Mouse (Mus musculus) right cerebral cortex, postnatal 14 days (tissue): Measurements from ENCODE around the gene Bag5.
"Not testable (repeated sequence)": the region's sequence is repeated elsewhere in the genome, so short reads cannot be mapped to it uniquely, and the experiment has no call there.

Source experiments
- DNase-seq: peaks from one replicate; pipeline ENCODE4 v3.0.0; 2022

Gene Bag5

DNA sequence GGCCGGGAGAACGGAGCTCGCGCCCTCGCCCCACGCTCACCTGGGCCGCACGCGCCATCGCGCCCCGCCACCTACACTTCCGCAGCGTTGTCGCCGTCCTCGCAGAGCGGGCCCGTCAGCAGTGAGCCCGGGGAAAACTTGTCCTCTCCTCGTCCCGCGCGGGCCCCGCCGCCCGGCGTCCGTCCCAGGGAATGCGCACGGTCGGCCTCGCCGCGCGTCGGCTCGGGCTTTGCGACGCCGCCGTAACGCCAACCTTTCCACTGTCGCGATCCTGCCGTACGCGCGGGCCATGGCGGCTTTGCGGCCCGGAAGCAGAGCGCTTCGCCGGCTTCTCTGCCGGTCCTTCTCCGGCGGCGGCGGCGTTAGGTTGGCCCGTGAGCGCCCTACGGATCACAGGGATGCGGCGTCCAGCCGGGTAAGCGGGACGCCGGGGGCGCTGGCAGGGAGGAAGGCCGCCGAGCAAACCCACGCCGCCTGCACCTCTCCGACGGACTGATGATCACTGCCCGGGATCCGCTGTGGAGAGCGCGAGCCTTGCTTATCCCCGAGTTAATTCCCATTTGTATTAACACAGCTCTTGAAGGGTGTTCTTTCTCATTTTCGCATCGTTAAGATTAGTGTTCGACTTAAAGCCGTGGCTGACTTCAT lies at the start of gene Bag5, which contains the start of gene Apopt1:
Gene Bag5 (minus strand): TSS at position 254 of the 648 bp plus-strand sequence.
Gene Apopt1 (plus strand): TSS at position 258 of the 648 bp plus-strand sequence.
- DNase-seq, result peak; percentile 89

DNA sequence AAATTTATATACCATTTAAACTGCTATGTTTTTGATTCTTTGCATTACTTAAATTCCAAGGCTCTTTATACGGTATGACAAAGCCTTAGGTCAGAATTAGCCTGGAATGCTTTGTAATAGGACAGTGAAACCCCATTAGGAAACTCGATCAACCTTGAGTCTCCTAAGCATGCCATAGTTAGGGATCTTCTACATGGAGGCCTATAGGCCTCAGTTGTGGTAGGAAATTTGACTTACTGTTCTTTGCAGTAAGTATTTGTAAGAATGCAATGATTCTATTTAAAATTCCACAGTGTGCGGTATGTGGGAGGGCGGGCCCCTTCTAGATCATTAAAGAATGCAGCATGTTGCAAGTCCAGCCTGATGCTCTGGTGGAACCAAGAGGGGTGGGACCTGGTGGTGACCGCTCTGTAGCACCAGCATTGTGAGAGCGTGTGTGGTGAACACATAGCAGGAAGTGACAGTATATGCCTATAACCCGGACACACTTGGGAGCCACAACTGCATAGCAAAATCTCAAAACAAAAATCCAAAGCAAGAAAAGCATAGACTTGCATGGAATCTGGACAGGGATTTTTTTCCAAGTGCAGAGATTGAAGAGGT lies 47.4 kb upstream of the Bag5 start:
- DNase-seq, result no peak

DNA sequence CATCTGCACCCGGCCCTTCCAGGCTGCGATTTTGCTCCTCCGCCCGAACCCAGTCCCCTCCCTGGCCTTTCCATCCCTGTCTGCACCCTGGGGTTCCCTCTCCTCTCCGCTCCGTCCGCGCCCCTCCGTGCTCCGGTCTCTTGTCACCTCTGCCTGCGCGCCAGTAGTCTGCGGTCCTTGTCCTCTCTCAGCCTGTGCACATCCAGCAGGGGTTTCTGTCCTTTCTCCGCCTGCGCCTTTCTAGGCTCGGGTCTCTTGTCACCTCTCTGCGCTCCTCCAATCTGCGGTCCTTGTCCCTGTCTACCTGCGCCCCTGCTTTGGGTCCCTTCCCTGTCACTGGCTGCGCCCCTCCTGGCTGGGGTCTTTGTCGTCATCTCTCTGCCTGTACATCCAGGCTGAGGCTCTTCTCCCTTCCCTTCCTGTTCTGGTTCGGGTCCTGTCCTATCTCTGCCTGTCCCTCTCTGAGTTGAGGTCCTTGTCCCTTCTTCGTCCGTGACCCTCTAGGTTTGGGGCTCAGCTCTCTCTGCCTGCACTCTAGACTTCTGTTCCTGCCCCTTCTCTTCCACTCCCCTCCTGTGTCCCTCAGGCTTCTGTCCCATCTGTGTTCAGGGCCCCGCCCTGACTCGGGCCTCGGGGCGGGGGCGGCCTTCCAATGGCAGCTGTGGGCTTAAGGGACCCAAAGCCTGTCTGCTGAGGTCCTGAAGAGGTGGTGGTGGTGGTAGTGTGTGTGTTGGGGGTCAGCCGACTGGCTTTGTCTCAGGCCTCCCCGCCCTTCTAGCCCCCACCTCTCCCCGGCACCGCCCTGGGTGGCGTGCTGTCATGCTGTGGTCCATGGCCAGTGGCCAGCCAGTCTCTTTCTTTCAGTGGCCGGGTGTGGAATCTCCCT lies 46.4 kb upstream of the Bag5 start:
- peak; percentile 38 for DNase-seq

DNA sequence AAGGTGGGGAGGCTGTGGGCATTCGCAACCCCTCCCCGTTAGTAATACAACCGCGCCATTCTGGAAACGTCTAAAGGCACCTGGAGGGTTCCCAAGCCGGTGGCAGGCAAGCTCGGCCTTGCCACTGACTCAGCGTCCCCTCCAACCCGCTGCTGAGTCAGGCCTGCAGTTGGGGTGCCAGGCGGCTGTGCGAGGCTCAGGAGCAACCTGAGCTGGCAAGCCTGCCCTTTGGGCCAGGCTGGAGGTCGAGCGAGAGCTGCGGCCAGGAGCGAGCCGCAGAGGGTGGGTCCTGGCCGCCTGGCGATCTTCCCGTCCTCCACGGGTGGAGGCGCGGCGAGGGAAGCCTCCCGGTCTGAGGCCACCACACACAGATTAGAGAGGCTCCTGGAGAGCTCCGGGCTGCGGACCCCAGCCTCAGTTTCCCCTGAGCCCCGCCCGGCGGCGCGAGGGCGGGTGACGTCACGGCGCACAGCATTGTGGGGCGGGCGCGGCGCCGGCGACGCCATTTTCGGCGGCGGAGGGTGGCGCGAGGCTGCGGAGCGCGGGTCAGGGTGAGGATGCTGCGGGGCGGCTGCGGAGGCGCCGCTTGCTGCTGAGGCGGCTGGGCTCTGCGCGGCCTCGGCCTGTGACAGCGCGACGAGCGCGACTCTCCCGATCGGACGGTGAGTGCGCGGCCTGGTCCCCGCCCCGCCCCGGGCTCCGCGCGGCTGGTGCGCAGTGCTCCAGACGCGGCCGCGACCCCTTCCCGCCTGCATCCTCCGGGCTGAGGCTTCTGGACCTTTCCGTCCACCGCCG lies 45.5 kb upstream of the Bag5 start, which contains the start of gene Klc1:
Gene Klc1 (plus strand): TSS at position 469 of the 795 bp plus-strand sequence.
- peak; percentile 84 for DNase-seq

DNA sequence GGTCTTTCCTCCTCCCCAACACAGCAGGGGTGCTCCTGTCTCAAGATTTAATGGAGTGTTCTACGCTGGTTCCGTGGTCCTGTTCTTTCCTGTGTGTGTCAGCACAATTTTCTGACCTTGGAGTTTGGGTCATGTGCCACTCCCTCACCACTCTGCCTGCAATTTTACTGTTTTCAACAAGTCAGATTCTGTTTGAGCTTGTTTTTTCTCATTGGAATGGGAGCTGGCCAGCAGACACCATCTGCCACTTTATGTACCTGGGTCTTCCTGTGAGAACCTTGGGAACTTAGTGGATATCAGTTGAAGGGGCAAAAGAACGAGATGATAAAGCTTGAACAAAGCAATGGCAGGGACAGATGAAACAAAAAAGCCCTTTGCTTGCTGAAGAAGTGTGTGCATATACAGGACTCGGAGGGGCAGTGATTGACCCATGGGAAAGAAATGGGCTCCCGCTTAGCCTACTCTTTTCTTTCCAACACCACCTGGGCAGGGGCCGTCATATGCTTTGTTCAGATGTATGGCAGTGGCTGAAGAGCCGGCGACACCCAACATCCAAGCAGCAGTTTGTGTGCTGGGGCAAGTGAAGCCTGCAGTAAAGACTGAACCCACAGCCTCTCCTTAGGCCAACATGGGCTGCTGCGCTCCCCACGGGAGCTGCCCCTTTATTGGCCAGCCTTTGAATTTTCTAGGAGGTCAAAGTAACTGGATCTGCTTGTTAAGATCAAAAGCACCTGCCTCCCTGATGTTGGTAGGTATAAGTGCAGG lies 44.7 kb upstream of the Bag5 start:
- no peak for DNase-seq

DNA sequence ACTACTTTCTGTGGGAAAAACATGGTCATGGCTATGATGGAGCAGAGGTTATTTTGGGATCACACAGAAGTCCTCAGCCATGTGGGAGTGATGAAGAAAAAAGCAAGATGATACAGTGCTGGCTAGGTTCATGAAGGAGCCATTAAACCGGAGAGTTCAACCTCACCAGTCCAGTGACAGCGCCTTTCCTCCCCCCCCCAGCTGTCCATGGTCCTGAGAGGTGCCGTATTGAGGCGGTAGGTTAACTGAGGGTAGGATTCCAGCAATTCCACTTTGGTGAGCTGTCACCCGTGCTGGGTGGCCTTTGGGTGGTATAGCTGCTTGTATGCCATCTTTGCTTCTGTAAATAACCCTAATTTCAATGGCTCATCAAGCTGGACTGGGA lies 43.6 kb upstream of the Bag5 start:
- DNase-seq, result no peak

DNA sequence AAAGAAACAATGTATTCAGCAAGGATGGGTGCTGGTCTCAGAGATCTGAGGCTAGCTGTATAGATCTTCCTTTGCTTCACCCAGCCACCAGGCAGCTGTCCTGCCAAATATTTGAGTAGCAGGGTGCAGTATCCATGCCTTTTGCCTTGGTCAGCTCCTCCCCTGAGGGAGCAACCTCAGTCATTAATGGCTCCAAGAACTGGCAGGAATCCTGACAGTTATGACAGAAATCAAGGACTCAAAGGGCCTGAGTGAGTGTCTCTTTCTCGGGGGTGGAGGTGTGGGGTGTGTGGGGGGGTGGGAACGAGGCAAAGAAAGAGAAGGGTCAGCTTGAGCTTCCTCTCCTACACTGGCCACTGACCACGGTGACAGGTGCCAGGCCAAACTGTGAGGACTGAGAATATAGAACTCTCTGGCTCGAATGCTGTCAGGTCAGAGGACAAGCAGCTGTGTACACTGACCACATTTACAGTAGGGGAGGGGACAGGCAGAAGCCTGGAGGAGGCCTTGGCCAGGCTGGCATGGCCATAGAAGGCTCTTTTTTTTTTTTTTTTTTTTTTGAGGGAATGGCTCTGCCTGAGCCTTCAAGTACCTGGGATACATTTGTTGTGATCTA lies 43.1 kb upstream of the Bag5 start:
- DNase-seq, result no peak

DNA sequence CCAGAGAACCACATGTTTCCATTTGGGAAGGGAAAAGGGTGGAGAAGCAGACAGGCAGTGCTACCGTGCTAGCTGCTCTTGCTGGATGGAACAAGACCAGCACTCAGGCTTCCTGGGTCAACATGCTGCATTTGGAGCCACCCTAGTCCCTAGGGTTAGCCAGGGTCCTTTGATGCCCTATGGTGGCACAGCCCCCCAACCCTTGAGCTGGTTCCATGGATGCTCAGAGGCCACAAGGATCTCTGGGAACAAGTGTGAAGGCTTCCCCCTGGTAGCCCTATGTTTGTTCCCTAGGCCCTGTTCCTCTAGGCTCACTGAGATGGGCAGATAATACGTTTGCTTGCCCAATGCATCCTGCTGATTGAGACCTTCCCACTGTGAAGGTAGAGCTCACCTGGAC lies 42.2 kb upstream of the Bag5 start:
- no peak for DNase-seq

DNA sequence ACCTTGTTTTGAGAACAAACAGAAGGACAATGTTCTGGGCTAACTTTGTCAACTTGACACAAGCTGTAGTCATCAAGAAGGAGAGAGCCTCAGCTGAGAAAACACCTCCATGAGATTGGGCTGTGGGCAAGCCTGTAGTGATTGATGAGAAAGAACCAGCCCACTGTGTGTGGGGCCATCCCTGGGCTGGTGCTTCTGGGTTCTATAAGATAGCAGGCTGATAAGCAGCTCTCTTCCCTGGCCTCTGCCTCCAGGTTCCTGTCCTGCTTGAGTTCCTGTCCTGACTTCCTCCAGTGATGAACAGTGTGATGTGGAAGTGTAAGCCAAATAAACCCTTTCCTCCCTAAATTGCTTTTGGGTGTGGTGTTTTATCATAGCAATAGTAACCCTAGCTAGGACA lies 41.7 kb upstream of the Bag5 start:
- no peak for DNase-seq

DNA sequence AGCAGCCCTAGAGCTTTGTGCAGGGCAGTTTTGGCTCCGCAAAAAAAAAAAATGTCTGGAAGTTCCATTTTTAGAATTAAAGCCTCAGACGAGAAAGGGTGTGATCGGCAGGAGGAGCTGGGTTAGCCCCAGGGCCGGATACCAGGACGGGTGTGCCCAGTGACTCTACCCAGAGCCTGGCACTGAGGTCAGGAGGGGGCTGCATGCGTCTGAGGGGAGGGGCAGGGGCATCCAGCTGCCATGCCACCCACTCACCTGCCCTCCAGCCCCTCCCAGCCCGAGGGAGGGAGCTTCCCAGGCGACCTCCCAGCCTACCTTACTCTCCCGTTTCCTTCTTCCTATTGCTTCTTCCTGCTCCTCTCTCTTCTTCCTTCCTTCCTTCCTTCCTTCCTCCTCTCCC lies 40.3 kb upstream of the Bag5 start:
- no peak for DNase-seq

DNA sequence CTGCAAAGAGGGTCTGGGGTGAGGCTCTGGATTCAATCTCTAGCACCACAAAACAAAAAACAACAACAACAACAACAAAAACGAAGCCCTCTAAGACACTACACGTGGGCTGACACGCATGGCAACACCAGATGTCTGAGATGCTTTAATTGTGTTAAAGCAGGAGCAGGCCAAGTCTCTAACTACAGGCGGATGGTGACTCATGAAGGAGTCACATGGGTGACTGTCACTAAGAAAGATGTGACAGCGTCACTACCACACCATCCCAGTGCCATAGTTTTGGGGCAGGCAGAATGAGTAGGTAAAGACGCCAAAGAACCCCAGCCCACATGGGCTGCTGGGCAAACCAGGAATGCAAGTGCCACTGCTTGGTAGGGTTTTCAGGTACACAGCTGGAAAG lies 39.4 kb upstream of the Bag5 start:
- DNase-seq, result no peak

DNA sequence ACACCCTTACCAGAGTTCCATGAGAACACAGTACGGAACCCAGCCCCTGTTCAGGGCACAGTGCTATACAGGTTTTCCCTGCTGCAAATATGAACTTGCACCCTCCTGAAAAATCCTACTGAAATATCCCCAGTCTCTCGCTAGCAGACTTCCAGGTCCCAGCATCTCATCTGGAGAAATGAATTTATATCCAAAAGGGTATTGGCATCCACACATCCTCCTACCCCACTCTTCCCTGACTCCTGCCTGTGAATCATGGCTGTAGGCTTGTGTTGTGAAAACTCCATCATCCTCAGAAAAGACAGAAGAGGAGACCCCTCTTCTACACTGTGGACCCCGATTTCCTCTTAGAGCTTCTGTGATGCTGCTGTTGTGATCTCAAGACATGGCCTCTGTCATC lies 37.7 kb upstream of the Bag5 start:
- DNase-seq, result no peak

DNA sequence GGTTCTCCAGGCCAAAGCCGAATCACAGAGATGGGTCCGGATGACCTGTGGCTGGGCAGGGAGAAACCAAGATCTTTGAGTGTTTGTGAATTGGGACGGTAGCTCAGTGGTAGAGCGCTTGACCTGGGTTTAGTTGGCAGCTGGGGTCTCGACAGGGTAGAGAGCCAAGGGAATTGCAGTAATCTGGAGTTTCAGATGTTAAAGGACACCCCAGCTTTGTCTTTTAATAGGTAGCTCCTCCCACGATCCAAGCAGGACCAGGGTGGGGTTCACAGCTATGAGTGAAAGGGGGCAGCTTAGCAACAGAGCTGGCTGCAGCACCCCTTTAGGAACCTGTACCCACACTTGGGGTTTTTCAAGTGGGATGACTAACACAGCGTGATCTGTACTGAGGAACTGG lies 34.4 kb upstream of the Bag5 start:
- DNase-seq, result no peak

DNA sequence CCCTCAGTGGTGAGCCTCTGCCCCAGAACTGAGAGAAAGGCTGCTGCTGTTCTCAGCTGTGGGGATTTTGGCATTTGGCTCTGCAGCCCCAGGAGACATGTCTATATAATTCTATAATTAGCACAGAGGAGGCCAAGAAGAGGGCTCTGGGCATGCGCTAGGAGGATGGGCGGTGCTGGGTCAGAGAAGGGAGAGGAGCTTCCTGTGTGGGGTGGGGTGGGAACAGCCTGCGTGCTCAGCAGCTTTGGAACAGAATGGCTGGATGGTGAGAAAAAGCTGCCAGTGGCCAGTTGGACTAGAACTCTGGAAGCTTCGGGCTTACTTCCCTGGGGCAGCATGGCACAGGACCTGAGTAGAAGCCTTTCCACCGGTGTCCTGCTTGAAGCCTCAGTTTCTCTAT lies 33.0 kb upstream of the Bag5 start:
- no peak for DNase-seq

DNA sequence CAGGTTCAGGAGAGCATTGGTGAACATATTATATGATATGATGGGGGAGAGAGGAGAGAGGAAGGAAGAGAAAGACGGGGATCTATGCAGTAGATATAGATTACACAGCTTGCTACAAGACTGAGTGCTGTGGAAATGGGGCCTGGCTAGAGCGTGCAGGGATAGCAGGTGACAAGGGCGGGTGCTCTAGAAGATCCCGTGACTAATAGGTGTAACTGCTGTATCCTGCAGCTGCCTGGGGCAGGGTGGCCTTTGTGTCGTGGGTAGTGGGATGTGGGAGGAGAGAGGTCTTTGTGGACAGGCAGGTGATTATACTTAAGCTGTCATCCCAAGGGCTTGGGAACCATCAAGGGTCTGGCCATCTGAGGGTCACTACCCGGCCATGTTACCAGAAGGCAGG lies 32.2 kb upstream of the Bag5 start:
- no peak for DNase-seq

DNA sequence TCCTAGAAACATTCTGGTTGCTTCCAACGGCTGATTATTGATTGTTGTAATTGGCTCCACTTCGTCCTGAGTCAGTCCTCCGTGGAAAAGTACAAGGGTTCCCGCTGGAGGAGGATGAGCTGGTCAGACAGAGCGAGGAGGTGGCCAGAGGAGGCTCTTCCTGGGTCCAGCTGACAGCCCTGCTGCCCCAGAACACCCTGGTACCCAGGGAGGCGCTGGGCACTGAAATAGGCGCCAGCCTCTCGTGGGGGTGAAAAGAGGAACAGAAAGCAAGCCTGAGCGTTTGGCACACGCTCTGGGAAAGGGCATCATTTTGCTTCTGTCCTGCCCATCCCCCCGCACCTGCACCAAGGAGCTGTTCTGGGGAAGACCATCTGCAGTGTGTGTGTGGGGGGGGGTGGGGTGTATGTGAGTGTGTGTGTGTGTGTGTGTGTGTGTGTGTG lies 30.9 kb upstream of the Bag5 start:
- DNase-seq, result no peak

DNA sequence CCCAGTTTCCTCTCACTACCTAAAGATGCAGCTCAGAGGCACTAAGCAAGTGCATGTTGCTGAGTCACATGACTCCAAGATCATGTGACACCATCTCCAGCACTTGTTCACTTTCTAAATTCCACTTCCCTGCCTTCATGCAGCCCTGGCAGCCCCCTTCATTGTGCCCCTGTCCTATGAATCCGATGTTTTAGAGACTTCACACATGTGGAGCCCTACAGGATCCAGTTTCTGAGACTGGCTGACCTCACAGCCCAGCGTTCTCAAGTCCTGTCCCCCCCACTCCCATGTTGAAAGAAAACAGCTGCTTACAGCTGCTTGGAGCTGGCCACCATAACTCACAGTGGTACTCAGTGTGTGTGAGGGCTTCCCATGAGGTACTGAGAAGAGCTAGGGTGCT lies 30.4 kb upstream of the Bag5 start:
- DNase-seq, result no peak

DNA sequence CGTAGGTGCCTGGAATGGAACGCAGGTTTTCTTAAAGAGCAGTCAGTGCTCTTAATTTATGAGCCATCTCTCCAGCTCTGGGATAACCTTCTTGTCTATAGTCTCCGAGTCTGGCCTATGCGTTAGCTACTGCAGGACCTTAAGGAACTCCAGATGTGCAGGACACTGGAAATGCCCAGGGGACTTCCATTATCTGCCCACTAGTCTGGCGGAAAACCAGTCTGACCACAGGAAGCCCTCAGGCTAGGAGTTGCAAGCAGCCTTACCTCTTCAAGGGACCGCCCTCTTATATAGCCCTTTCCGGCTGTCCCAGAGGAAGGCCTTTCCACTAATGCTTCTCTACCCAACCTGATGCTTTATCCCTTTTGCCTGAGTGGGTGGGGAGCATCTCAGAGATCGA lies 28.3 kb upstream of the Bag5 start:
- DNase-seq, result no peak

DNA sequence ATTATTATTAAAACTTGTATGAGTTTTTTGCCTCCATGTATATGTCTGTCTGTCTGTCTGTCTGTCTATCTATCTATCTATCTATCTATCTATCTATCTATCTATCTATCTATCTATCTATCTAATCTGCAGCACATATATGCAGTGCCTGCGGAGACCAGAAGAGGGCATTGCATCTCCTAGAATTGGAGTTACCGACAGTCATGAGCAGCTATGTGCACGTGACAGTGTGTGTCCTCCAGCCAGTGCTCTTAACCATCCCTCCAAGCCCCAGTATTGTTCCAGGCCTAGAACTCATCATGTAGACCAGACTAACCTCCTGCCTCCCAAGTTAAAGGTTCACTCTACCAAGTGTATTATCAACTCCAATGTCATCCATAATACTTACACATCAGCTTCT lies 25.7 kb upstream of the Bag5 start:
- DNase-seq, result peak; percentile 72

DNA sequence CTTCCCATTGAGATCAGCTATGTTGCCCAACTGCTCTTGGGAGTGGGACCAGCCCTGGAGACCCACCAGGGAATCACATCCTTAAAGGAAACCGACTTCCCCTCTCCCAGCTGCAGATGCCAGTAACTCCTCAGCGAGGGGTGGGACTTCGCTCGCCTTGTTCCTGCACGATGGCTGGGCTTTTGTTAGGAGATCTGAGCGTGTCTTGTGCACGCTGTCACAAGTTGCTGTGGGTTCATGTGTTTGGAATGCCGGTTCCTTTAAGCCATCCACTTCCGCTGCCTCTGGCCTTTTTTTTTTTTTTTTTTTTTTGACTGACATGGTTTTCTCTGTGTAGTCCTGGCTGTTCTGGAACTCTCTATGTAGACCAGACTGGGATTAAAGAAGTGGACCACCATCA lies 24.3 kb upstream of the Bag5 start:
- DNase-seq, result no peak

DNA sequence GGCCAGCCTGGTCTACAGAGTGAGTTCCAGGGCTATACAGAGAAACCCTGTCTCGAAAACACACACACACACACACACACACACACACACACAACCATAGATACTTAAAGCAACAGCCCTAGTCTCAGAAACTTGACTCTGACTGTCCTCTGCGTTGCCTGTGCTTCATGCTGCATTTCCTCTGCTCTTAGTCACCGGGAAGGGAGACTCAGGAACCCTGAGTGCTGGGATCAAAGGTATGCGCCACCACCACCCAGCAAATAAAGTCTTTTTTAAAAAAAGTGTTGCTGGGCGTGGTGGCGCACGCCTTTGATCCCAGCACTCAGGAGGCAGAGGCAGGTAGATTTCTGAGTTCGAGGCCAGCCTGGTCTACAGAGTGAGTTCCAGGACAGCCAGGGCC lies 23.6 kb upstream of the Bag5 start:
- not testable (repeated sequence) for DNase-seq

DNA sequence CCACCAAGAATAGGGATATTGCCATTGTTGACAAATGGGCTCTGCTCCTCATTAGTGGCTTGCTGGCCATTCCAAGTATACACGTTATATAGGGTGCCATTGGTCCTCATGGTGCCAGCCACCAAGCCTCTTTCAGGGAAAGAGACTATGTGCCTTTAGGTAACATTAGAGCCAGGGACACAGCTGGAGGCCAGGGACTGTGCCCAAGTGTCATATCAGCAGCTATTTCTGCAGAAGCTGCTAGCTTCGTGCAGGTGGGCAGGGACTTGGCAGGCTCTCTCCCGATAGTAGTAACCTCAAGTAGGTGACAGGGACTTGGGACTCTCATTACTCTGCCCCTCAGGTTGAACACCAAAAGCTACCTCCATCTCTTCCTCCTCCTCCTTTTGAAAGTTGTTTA lies 21.9 kb upstream of the Bag5 start:
- DNase-seq, result no peak
